Mouse (Mus musculus) embryonic fibroblast, embryonic 13.5 days (primary cell): ENCODE results near the gene Tmem184b. TPM values are rescaled to one million over a fixed set of nuclear protein-coding genes. Genes with fewer than 3 reads are reported as not detected.
A peak's percentile ranks its signal among the peaks of the same experiment; 100 is the strongest.

Experiments used
- H3K27ac ChIP-seq: 2 replicates; pipeline ENCODE4 v1.5.1; 2012; ENCODE audit warnings: low read length, control low read depth, inconsistent platforms; ENCODE audit not compliant: insufficient read depth
- H3K4me1 ChIP-seq: 2 replicates; pipeline ENCODE4 v1.6.1; 2011; ENCODE audit warnings: low read length; ENCODE audit not compliant: control insufficient read depth, insufficient read depth
- H3K4me3 ChIP-seq: 2 replicates; pipeline ENCODE4 v1.5.1; 2011; ENCODE audit warnings: mild to moderate bottlenecking, control low read depth, low read length; ENCODE audit not compliant: insufficient read depth
- CTCF ChIP-seq: IDR thresholded peaks from 2 replicates; pipeline ENCODE4 v1.5.1; 2011; ENCODE audit warnings: mild to moderate bottlenecking, control low read depth, low read length, moderate library complexity, borderline replicate concordance; ENCODE audit not compliant: insufficient read depth
- POLR2A ChIP-seq: IDR thresholded peaks from 2 replicates; pipeline ENCODE4 v1.6.1; 2011; ENCODE audit warnings: low read depth, mild to moderate bottlenecking, control low read depth, low read length, moderate library complexity
- polyA plus RNA-seq: library from polyadenylated mRNA; stranded (reverse); fragments of >200 nt; gene quantifications from 2 replicates; pipeline ENCODE4 v1.2.4, GENCODE M21; 2011; ENCODE audit warnings: low read depth; ENCODE audit not compliant: missing spikeins, insufficient read length

Gene Tmem184b
- polyA plus RNA-seq, 1 experiment: 82.2 TPM

DNA sequence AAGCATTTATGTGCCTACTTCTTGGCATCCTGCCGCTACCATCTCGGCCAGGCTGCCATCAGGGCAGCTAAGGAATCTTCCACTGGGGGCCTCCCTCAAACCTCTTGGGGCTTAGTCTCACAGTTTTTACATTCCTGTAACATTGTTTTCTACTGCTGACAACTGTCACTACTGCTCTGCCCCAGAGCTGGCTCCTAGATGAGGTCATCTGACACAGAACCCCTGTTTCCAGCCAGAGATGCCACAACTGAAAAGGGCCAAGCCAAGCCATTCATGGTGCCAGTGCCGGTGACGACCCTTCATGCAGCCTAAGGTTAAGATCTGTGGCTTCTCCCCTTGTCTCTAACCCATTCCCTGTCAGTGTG is 79.6 kb downstream of the Tmem184b start:
- Histone ChIP-seq H3K4me1 (peaks cover 16% of the 10 kb centered on the region), H3K4me3 (no peak overlapping the region), H3K27ac (no peak overlapping the region)
- TF ChIP-seq CTCF: no peak
- no peak for TF ChIP-seq POLR2A

DNA sequence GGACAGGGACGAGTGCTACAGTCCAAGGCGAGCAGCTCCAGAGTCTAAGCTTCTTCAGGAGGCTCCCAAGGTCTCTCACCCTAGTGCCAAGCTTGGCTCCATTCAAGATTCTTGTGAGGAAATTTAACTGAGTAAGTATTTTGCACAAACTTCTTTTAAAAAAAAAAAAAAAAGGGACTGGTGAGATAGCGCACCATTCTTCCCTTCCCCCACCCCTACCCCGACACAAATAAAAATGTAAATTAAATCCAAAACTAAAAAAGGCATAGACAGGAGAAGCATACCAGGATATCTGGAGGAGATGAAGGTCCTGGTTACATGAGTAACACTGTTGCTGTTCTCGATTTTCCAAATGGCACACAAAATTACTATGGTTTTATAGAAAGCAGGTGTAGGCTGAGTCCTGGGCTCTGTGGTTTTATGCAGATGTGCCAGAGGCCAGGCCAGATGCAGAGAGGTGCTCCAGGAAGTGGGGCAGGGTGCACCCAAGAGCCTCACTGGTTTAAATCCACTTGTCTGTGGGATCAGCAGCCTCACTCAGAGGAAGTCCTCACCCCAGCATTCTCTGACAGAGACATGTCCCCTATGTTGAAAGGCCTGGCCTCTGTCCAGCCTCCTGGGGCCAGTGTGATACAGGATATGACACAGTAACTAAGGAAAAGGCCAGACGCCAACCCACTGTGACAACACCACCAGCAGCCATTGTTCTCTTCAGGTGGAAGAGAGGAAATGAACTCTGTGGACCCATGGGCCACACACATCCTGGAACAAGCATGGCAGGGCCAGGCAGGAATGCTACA is 80.2 kb downstream of the Tmem184b start:
- Histone ChIP-seq H3K4me3 (no peak overlapping the region), H3K4me1 (peaks cover 16% of the 10 kb centered on the region), H3K27ac (peak overlapping the region; percentile 27; the same call in 1 of the 2 replicates)
- TF ChIP-seq CTCF (no peak), POLR2A (no peak)

DNA sequence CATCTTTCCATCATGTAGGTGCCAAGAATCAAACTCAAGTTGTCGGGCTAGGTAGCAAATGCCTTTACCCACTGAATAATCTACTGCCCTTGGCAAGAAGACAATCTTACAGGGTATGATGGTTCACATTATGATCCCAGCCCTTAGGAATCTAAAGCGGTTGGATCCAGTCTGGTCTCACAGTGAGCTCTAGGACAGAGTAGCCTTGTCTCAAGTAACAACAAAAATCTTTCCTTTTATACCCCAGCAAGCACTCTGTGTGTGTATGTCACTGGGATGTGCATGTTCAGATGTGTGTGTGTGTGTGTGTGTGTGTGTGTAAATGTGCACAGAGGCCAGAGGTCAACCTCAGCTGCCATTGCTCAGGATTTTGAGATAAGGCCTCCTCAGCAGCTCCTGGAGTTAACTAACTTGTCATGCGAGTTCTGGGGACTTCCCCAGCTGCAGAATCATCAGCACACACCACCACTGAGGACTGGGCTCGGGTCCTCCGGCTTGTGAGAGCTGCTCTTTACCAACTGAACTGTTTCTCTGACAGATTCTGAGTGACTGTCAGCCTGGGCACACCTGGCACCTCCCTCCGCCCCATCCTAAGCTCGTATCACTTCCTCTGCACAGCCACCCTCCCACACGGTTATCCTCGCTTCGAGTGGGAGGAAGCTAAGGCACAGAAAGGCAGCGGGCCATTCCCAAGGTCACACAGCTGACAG is 80.9 kb downstream of the Tmem184b start:
- peak overlapping the region; percentile 27; the same call in 1 of the 2 replicates for H3K27ac ChIP-seq
- no peak overlapping the region for H3K4me3 ChIP-seq
- TF ChIP-seq POLR2A: no peak
- TF ChIP-seq CTCF: no peak
- H3K4me1 ChIP-seq: peaks cover 16% of the 10 kb centered on the region

DNA sequence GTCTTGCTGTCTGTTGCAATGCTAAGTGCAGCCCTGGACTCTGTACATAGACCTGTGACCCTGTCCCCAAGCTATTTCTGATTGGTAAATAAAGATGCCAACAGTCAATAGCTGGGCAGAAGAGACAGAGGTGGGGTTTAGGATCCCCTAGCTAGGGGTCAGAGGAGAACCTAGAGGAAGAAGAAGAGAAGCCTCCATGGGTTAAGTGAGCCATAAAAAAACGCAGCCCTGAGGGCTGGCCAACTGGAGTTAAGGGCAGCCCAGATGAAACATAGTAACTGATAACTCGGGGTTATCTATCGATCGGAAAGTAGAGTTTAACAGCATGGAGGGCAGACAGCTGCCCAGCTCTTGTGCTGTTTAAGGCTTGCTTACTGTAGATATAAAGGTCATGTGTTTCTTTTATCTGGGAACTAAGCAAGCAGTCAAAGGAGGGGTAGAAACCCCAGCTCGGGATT is 81.6 kb downstream of the Tmem184b start:
- H3K4me3 ChIP-seq: no peak overlapping the region
- H3K4me1 ChIP-seq: peaks cover 16% of the 10 kb centered on the region
- H3K27ac ChIP-seq: no peak overlapping the region
- TF ChIP-seq POLR2A: no peak
- TF ChIP-seq CTCF: no peak

DNA sequence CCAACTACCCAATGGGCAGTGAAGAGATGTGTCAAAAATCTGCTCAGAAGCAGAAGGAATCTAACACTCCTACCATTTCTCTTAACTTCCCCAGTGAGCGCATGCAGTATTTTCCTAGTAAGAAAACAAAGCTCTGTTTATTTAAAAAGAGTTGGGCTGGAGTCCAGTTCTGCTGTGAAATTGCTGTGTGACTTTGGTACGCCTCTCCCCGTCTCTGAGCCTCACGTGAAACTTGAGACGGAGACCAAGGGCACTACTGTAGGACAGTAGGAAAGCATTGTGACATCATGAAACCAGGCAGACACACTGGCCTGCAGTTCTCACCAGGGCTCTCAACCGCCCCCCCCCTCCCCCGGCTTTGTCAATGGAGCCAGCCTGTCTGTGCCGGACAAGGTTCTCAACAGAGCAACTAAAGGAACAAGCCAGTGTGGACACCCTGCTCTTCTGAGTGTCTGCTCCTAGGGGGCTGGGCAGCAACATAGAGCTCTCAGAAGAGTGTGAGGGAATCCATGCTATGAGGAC is 89.5 kb downstream of the Tmem184b start:
- TF ChIP-seq CTCF: no peak
- TF ChIP-seq POLR2A: no peak
- H3K27ac ChIP-seq: no peak overlapping the region
- no peaks in the 10 kb centered on the region for H3K4me1 ChIP-seq
- no peak overlapping the region for H3K4me3 ChIP-seq

Other genes starting within 250 kb of the Tmem184b start
- gene Sox10, start 238.3 kb downstream of the Tmem184b start, polyA plus RNA-seq: 1.0 TPM in 1 of 2 replicates, not detected in the other
- gene Pick1, start 174.4 kb downstream of the Tmem184b start, polyA plus RNA-seq: 11.7 and 15.2 TPM in 2 replicates
- 0.72 and 0.77 TPM in 2 replicates for gene Gm49486, start 174.2 kb downstream of the Tmem184b start, polyA plus RNA-seq
- gene Slc16a8, start 148.8 kb downstream of the Tmem184b start, polyA plus RNA-seq: not detected in 2 replicates
- 0.23 TPM in 1 of 2 replicates, not detected in the other for gene Baiap2l2, start 118.0 kb downstream of the Tmem184b start, polyA plus RNA-seq
- 7.4 and 11.3 TPM in 2 replicates for gene Pla2g6, start 75.2 kb downstream of the Tmem184b start, polyA plus RNA-seq
- 11.7 and 13.8 TPM in 2 replicates for gene Maff, start 56.9 kb downstream of the Tmem184b start, polyA plus RNA-seq
- gene Csnk1e, start 52.0 kb upstream of the Tmem184b start, polyA plus RNA-seq: 62.7 and 78.9 TPM in 2 replicates
- gene Kcnj4, start 101.7 kb upstream of the Tmem184b start, polyA plus RNA-seq: 0.72 and 1.4 TPM in 2 replicates
- gene Kdelr3, start 112.8 kb upstream of the Tmem184b start, polyA plus RNA-seq: 136 and 146 TPM in 2 replicates
- 278 and 332 TPM in 2 replicates for gene Ddx17, start 143.2 kb upstream of the Tmem184b start, polyA plus RNA-seq
- 0.61 and 0.65 TPM in 2 replicates for gene Dmc1, start 201.5 kb upstream of the Tmem184b start, polyA plus RNA-seq